Mouse (Mus musculus) cerebellum, adult 9-11 months (tissue): ENCODE data around the gene Hdac7.

ENCODE experiments used
- DNase-seq: peaks from one replicate; pipeline ENCODE4 v3.0.0; 2022

The Hdac7 gene

GRCm38 (mm10) chr15:97787799-97788667, 56.3 kb downstream of the Hdac7 start:
- DNase-seq, result peak; percentile 50

DNA sequence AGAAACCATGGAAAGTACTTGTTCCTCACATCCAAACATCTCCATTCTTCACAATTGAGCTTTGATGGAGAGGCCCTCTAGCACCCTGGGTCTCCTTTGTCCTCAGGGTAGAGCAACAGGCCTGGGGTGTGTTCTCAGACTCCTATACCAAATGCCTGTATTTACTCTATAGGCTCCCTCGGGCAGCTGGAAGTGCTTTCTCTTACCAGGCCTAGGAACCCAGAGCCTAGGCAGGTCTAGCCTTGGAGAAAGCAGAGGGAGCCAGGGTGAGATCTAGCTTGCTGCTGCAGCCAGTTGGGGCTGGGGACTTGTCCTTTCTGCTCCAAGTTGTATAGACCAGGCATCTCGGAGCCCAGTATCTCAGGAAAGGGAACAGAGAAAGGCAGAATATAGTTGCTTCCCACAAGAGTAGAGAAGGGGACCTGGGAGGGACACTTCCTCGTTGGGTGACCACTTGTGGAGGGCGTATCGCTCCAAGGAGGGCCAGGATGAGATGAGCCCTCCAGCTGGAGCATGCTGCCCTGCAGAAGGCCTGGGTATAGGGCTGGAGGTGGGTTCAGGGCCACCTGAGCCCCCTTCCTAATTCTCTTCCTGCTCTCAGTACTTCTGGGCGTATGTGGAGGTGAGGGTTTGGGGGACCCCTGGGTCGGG, 57.0 kb downstream of the Hdac7 start:
- DNase-seq, result no peak

GRCm38 (mm10) chr15:97786412-97787112, 57.7 kb downstream of the Hdac7 start:
- DNase-seq, result peak; percentile 53

- DNase-seq, result peak; percentile 72
These were observed 58.4 kb downstream of the Hdac7 start for GRCm38 (mm10) chr15:97785731-97786411.

GRCm38 (mm10) chr15:97784561-97785161, 59.6 kb downstream of the Hdac7 start:
- DNase-seq, result peak; percentile 67

DNA sequence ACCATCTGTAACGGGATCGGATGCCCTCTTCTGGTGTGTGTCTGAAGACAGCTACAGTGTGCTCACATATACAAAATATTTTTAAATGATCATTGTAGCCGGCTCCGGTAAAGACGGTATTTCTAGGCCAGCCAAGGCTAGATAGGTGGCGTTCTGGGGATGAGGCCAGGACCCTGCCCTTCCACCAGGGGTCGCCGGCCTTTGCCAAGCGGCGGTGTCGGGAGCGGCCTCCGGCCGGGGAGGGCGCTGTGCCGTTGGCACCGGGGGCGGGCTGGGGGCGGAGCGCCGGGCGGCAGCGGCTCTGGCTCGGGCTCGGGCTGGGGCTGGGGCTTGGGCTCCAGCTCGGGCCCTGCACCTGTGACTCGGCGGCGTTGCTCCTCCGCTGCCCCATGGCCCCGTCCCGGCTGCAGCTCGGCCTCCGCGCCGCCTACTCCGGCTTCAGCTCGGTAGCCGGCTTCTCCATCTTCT, 60.2 kb downstream of the Hdac7 start:
- DNase-seq, result peak; percentile 90

DNA sequence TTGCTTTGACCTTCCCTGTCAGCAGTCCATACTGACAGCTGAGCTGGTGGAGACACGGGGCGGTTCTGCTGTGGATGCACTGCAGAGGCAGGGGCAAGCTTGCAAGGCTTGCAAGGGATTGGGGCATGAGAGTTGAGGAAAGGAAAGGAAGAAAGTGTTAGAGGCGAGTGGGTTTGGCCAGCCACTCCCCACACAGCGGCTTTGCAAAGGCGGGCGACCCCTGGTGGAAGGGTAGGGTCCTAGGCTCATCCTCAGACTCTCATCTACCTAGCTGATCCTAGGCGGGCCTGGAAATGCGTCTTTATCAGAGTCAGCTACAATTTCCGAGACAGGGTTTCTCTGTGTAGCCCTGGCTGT, 61.6 kb downstream of the Hdac7 start:
- DNase-seq, result no peak

DNA sequence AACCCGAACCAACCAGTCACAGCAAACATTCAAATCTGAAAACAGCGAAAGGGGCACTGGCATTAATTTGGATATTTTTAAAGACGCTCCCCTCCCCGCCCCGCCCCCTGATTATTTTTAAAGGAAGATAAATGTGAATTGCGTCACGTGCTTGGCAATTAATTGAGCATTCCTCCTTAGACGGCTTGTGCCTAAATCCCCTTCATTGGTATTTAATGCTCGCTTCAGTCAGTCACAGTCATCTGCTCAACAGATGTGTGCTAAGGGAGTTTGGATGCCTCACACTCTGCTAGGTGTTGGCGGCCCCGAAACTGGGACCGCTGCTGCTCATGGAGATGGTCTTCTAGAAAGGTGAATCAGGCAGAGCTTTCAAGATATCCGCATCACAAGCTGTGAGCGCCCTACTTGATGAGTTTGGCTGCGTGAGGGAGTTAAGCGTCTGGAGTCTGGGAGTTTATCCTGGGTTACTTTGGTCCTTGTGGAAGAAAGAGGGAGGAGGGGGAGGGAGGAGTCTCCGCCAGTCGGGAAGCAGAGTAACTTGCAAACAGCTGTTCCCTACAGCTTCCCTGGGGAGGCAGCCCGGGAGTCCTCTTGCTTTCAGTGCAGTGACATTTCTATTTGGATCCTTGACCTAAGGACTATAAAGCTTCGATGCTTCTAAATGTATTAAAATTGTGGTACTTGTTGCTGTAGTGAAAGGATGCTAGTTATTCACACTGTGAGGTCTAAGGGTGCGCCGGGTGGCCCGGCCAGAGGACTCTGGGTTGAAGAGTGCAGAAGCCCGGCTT, 62.1 kb downstream of the Hdac7 start:
- DNase-seq, result no peak

- DNase-seq, result no peak
These were observed 63.7 kb downstream of the Hdac7 start for GRCm38 (mm10) chr15:97780611-97781031.

- no peak for DNase-seq
These were observed 64.7 kb downstream of the Hdac7 start for GRCm38 (mm10) chr15:97779576-97779975.

GRCm38 (mm10) chr15:97778311-97779098, 65.8 kb downstream of the Hdac7 start, which contains the start of gene Slc48a1:
Gene Slc48a1, plus strand, starts transcription at chr15:97778520.
- DNase-seq, result no peak

GRCm38 (mm10) chr15:97776919-97777318, 67.4 kb downstream of the Hdac7 start:
- no peak for DNase-seq

GRCm38 (mm10) chr15:97776514-97776913, 67.8 kb downstream of the Hdac7 start:
- no peak for DNase-seq

GRCm38 (mm10) chr15:97773961-97774370, 70.3 kb downstream of the Hdac7 start:
- DNase-seq, result no peak

DNA sequence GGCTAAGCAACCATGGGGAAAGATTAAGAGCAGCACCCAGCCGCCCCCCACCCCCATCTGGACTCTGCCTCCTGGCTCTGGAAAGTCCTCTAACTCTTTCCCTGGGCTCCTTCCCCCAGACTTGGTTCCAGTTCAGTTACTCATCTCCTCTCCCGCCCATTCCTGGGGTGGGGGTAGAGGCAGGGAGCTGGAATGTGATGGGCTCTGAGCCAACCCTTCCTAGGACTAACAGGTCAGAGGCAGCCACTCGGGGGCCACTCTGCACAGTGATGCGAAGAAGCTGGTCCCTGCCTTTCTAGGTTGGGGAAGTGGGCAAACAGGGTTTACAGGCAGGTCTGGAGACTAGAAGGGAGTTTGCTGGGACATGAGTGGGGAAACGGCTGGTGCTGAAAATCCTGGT, 71.2 kb downstream of the Hdac7 start:
- DNase-seq, result no peak

- no peak for DNase-seq
These were observed 74.0 kb downstream of the Hdac7 start for GRCm38 (mm10) chr15:97770280-97770679.

DNA sequence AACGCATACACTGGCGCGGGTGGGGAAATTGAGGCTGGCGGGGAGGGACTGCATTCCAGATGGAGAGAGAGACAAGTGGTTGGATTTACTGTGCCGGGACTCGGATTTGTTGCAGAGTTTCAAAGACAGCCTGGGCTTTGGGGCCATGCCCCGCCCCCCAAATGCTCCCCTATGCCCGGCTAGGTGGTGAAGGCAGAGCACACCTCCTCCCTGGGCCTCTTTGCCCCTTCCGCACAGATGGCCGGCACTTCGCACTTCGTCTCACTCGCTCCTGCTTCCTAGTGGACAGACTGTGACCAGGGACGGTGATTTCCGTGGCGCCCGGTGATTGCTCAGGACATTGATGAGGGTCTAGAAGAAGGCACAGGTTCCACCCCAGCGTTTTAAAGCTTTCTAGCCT, 76.1 kb downstream of the Hdac7 start:
- no peak for DNase-seq

- DNase-seq, result peak; percentile 53
These were observed 76.8 kb downstream of the Hdac7 start, which contains the start of gene Rapgef3 for GRCm38 (mm10) chr15:97767280-97768186. Gene Rapgef3, minus strand, starts transcription at chr15:97767972.

DNA sequence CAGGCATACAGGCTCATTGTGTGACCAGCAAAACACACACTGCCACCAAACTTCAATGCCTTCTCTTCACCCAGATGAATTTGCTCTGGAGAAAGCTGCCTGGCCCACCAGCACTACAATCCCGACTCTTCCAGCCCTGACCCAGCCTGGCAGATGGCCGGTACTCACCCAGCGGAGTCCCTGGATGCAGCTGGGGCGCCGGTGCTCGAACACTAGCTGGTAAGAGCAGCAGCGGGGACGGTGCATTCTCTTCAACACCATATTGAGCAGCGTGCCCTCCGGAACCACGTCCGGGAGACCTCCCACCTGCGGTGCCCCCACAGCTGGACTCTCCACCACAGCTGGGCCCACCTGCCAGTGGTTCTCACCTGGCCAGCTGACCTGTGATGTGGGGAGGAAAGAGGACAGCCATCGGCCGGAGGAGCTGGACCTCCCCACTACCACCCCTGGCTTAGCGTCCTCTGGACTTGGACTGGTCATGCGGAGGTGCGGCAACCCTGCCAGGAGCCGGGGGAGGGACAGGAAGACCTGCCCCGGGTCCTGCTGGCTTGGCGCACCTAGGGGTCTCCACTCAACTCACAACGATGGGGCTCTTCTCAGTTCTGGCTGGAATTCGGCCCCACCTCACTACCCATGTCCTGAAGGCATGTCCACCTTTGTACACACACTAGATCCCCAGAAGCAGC, 77.6 kb downstream of the Hdac7 start:
- no peak for DNase-seq
